ENCODE assay signal across 26 mouse cellular contexts in the genomic region with DNA sequence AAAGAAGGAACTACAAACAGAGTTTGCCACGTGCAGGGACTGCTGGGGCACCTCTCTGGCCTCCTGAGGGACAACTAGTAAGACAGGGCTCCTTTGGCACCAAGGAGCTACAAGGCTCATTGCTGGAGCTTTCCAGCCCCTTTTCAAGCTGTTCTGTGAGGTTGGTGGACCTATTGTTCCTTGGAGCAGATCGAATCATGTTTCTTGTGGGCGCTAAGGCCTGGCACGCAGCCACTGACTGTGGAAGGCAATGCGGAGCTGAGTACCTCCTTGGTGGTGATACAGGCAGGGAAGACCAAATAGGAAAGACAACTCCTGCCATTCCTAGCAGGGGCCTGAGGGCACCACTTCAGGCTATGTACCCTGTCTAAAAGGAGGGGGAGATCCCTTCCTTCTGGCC.
"Had no signal": no experiment of that assay in that cellular context is flagged by ENCODE, and none has a peak within 500 bp of the region (broad histone marks: within the 10 kb centered on the region; RNA-seq: fewer than 3 reads in every experiment).

No protein-coding gene starts in this region.

- H3K9ac ChIP-seq: limb, embryonic 13.5 days; liver, embryonic 12.5 days; liver, embryonic 15.5 days; lung, embryonic 15.5 days; midbrain, embryonic 15.5 days; neural tube, embryonic 12.5 days; neural tube, embryonic 15.5 days had no signal

- DNase-seq: kidney, adult 18-20 months; kidney, adult 9 months; kidney, postnatal 14 days; kidney, postnatal 4 days; liver; lung, adult 18-20 months; lung, postnatal 10 days; lung, postnatal 4 days; right cerebral cortex, adult 18-20 months; right cerebral cortex, postnatal 14 days; right cerebral cortex, postnatal 4 days; thymus, adult 2 months; thymus, postnatal 14 days; thymus, postnatal 4 days had no signal

- H3K9me3 ChIP-seq: limb, embryonic 10.5 days; limb, embryonic 13.5 days; liver, embryonic 12.5 days; liver, embryonic 15.5 days; lung, embryonic 15.5 days; midbrain, embryonic 15.5 days; neural tube, embryonic 12.5 days; neural tube, embryonic 15.5 days had no signal

- H3K4me1 ChIP-seq: liver, embryonic 12.5 days; liver, embryonic 15.5 days; midbrain, embryonic 15.5 days; neural tube, embryonic 12.5 days; neural tube, embryonic 15.5 days had no signal

- H3K36me3 ChIP-seq: limb, embryonic 10.5 days; limb, embryonic 13.5 days; liver, embryonic 12.5 days; liver, embryonic 15.5 days; lung, embryonic 15.5 days; midbrain, embryonic 15.5 days; neural tube, embryonic 12.5 days; neural tube, embryonic 15.5 days had no signal

- H3K4me2 ChIP-seq: limb, embryonic 13.5 days; liver, embryonic 12.5 days; liver, embryonic 15.5 days; lung, embryonic 15.5 days; midbrain, embryonic 11.5 days; midbrain, embryonic 15.5 days; neural tube, embryonic 12.5 days; neural tube, embryonic 15.5 days had no signal

- H3K27ac ChIP-seq: left cerebral cortex, adult 2 months; limb, embryonic 10.5 days; limb, embryonic 13.5 days; liver, embryonic 12.5 days; liver, embryonic 15.5 days; lung, embryonic 15.5 days; midbrain, embryonic 15.5 days; neural tube, embryonic 12.5 days; neural tube, embryonic 15.5 days; stomach, postnatal 0 days had no signal

- ATAC-seq: intestine, embryonic 16.5 days; liver, embryonic 12.5 days; midbrain, embryonic 15.5 days had no signal

- H3K27me3 ChIP-seq: limb, embryonic 13.5 days; liver, embryonic 12.5 days; liver, embryonic 15.5 days; lung, embryonic 15.5 days; midbrain, embryonic 15.5 days; neural tube, embryonic 12.5 days; neural tube, embryonic 15.5 days had no signal

- H3K4me3 ChIP-seq: left cerebral cortex, adult 2 months; limb, embryonic 10.5 days; limb, embryonic 13.5 days; liver, embryonic 12.5 days; liver, embryonic 15.5 days; lung, embryonic 15.5 days; midbrain, embryonic 15.5 days; neural tube, embryonic 12.5 days; neural tube, embryonic 15.5 days had no signal
